Mouse (Mus musculus): Measurements from ENCODE around the gene Ncapg2. TPM values are rescaled to one million over a fixed set of nuclear protein-coding genes. Genes with fewer than 3 reads are reported as not detected.

Gene Ncapg2
- polyA plus RNA-seq, 1 experiment from 2014 or later = 37.2 TPM

DNA sequence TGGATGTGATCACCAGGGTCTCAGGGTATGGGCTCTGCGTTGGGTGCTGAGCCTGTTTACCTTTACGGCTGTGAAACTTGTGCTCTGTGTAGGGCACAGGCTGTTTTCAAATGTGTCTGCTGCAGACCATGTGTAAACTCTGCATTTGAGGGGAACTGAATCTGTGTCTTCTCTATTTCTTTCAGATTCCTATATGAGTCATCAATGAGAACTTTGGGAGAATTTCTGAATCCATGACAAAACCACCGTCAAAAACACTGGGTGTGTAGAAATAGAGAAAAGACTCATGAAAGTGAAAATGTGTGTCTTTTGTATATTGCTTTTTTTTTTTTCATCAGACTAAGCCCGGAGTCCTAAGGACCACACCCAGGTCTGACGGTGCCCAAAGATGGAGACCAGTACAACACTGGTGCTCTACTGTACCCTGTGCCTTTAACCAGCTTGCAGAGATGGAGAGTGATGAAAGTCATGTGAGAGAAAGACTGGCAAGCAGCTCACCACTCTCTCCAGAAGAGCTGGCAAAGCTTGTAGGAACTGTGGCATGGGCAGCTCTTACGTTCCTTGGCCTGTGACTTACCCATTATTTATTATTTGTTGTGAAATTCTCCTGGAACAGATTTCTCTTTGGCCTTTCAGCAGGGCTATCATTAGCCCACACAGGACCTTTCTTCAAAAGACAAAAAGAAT, 55.3 kb downstream of the Ncapg2 start:
- Histone ChIP-seq H3K9me3 (replicated peaks) (no peaks in the 10 kb centered on the region), H3K4me2 (no peak overlapping the region), H3K4me3 (replicated peaks) (no peak overlapping the region), H3K27ac (no peak overlapping the region), H3K9ac (no peak overlapping the region), H3K36me3 (peaks cover 53% of the 10 kb centered on the region), H3K4me1 (no peaks in the 10 kb centered on the region), H3K27me3 (no peaks in the 10 kb centered on the region)
- no peak for ATAC-seq (replicated peaks; ENCODE audit: low FRiP score)
- WGBS = 92% methylated on average over 6 of the region's 6 CpGs

DNA sequence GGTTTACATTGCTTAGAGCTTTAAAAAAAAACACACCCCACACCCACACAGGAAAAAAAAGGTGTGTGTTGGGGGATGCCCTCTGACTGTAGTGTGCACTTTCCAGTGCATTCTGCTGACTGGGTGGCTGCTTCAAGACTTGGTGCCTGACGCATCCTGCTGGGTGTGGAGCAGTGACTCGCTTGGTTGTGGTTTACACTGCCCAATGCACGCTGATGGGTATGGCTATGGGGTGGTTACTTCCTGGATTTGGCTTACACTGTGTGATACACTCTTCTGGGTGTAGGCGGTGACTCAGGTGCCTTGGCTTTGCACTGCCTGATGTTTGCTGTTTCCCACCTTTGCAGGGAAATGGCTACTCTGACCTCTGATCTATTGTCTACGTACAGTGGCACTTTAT, 61.8 kb downstream of the Ncapg2 start:
- Histone ChIP-seq H3K4me2 (no peak overlapping the region), H3K27me3 (no peaks in the 10 kb centered on the region), H3K4me1 (no peaks in the 10 kb centered on the region), H3K9ac (no peak overlapping the region), H3K36me3 (peaks cover 15% of the 10 kb centered on the region), H3K4me3 (replicated peaks) (no peak overlapping the region), H3K9me3 (replicated peaks) (no peaks in the 10 kb centered on the region), H3K27ac (no peak overlapping the region)
- no peak for ATAC-seq (replicated peaks; ENCODE audit: low FRiP score)
- WGBS = 94% methylated on average over 5 of the region's 5 CpGs

GRCm38 (mm10) chr12:116468348-116468747, 63.1 kb downstream of the Ncapg2 start:
- H3K4me2 ChIP-seq = no peak overlapping the region
- H3K9me3 ChIP-seq (replicated peaks) = no peaks in the 10 kb centered on the region
- H3K36me3 ChIP-seq = peaks cover 15% of the 10 kb centered on the region
- no peak overlapping the region for H3K9ac ChIP-seq
- no peaks in the 10 kb centered on the region for H3K27me3 ChIP-seq
- no peaks in the 10 kb centered on the region for H3K4me1 ChIP-seq
- WGBS = 89% methylated on average over 1 of the region's 1 CpGs
- H3K27ac ChIP-seq = no peak overlapping the region
- no peak for ATAC-seq (replicated peaks; ENCODE audit: low FRiP score)
- no peak overlapping the region for H3K4me3 ChIP-seq (replicated peaks)

DNA sequence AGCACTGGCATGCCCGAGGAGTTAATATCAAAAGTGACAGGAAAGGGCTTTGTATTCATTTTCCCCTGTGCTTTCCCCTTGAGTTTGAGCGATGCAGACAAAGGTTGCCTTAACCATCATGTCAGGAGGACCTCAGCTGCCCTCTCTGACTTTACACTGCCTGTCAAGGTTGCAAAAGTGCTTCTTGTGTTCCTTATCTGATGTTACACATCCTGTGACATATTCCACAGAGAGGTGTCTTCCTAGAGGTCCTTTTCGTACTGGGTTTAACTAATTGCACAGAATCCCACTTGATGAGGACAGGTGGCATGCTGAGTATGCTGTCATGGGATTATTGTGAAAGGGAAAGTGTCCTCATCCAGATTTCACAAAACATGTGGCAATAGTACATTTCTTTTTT, 63.9 kb downstream of the Ncapg2 start:
- H3K9me3 ChIP-seq (replicated peaks) = no peaks in the 10 kb centered on the region
- 92% methylated on average over 3 of the region's 3 CpGs for WGBS
- no peak overlapping the region for H3K27ac ChIP-seq
- no peak overlapping the region for H3K4me2 ChIP-seq
- no peak overlapping the region for H3K4me3 ChIP-seq (replicated peaks)
- peaks cover 11% of the 10 kb centered on the region; the same call in 1 of the 2 replicates for H3K36me3 ChIP-seq
- no peak for ATAC-seq (replicated peaks; ENCODE audit: low FRiP score)
- H3K4me1 ChIP-seq = no peaks in the 10 kb centered on the region
- no peaks in the 10 kb centered on the region for H3K27me3 ChIP-seq
- no peak overlapping the region for H3K9ac ChIP-seq

DNA sequence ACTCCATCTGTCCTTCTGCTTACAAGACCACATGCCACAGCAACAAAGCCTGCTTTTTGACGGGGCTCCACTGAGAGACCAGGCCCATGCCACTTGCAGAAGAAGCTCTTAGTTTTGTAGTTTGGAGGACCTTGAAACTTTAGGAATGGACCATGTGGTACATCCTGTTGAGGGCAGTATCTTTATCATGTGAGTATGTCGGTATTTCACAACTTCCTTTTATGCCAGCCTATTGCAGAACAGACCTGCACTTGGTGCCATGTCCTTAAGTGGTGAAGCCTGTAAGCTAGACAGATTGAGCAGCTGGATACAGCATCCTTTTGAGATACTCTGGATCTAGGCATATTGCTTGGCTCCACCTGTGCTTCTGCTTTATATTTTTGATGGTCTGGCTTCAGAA, 68.1 kb downstream of the Ncapg2 start:
- WGBS = 82% methylated on average over 2 of the region's 2 CpGs
- no peak overlapping the region for H3K4me2 ChIP-seq
- H3K4me3 ChIP-seq (replicated peaks) = no peak overlapping the region
- no peak for ATAC-seq (replicated peaks; ENCODE audit: low FRiP score)
- H3K27me3 ChIP-seq = no peaks in the 10 kb centered on the region
- no peak overlapping the region for H3K27ac ChIP-seq
- no peak overlapping the region for H3K9ac ChIP-seq
- no peaks in the 10 kb centered on the region for H3K9me3 ChIP-seq (replicated peaks)
- no peaks in the 10 kb centered on the region for H3K4me1 ChIP-seq
- no peaks in the 10 kb centered on the region for H3K36me3 ChIP-seq

DNA sequence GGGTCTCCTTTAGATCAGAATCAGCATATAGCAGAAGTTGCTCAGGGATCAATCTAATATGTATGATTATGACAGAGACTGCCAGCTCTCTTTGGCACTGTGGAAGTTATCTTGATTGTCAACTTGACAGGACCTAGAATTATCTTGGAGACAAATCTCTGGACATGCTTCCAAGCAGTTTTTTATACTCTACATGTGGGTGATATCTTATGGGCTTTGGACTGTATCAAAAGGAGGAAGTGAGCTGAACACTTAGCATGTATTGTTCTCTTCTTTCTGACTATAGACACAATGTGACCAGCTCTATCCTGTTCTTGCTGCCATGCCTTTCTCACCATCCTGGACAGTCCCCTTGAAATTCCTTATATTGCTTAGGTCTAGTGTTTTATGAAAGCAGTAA, 68.6 kb downstream of the Ncapg2 start:
- Histone ChIP-seq H3K9ac (no peak overlapping the region), H3K27ac (no peak overlapping the region), H3K9me3 (replicated peaks) (no peaks in the 10 kb centered on the region), H3K4me3 (replicated peaks) (no peak overlapping the region), H3K36me3 (no peaks in the 10 kb centered on the region), H3K4me1 (no peaks in the 10 kb centered on the region), H3K27me3 (no peaks in the 10 kb centered on the region), H3K4me2 (no peak overlapping the region)
- ATAC-seq (replicated peaks; ENCODE audit: low FRiP score) = no peak

DNA sequence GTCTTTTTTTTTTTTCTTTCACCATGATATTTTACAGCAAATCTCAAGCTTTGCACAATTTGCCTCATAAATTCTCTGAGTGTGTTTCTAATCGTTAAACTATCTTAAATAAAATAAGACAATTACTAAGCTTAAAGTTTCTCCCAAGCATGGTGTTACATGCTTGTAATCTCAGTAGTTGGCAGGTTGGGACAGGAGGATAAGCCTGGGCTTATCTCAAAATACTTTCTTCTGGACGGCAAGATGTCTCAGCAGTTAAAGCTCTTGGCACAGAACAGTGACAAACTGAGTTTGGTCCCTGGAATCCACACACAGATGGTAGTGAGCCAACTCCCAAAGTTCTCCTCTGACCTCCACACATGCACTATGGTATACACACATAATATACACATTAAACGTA, 69.5 kb downstream of the Ncapg2 start:
- H3K27me3 ChIP-seq = no peaks in the 10 kb centered on the region
- no peak overlapping the region for H3K4me2 ChIP-seq
- H3K27ac ChIP-seq = no peak overlapping the region
- no peaks in the 10 kb centered on the region for H3K36me3 ChIP-seq
- no peak for ATAC-seq (replicated peaks; ENCODE audit: low FRiP score)
- WGBS = 77% methylated on average over 3 of the region's 3 CpGs
- H3K9ac ChIP-seq = no peak overlapping the region
- H3K4me3 ChIP-seq (replicated peaks) = no peak overlapping the region
- no peaks in the 10 kb centered on the region for H3K4me1 ChIP-seq
- H3K9me3 ChIP-seq (replicated peaks) = no peaks in the 10 kb centered on the region

GRCm38 (mm10) chr12:116478771-116479170, 73.6 kb downstream of the Ncapg2 start:
- Histone ChIP-seq H3K4me1 (no peaks in the 10 kb centered on the region), H3K4me2 (no peak overlapping the region), H3K4me3 (replicated peaks) (no peak overlapping the region), H3K27me3 (no peaks in the 10 kb centered on the region), H3K9ac (no peak overlapping the region), H3K36me3 (no peaks in the 10 kb centered on the region), H3K9me3 (replicated peaks) (no peaks in the 10 kb centered on the region), H3K27ac (no peak overlapping the region)
- no peak for ATAC-seq (replicated peaks; ENCODE audit: low FRiP score)
- WGBS = 71% methylated on average over 1 of the region's 1 CpGs

DNA sequence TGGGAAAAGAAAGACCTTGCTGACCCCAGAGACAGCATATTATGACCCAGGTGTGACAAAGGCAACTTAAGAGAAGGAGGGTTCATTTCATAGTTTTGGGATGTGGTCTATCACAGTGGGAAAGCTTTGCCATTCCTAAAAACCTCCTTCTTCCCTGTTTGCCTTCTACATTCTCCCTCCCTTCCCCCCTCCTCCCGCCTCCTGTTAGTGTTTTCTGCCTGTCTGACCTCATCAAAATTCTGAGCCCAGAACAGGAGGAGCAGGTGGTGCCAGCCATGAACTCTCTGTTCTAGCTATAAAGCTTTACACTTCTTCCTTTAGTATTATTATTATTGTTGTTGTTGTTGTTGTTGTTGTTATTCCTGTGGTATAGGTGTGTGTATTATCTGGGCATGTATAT, 76.7 kb downstream of the Ncapg2 start:
- Histone ChIP-seq H3K9me3 (replicated peaks) (no peaks in the 10 kb centered on the region), H3K27ac (no peak overlapping the region), H3K4me1 (peaks cover 13% of the 10 kb centered on the region), H3K36me3 (no peaks in the 10 kb centered on the region), H3K4me2 (no peak overlapping the region), H3K27me3 (peaks cover 16% of the 10 kb centered on the region), H3K9ac (no peak overlapping the region), H3K4me3 (replicated peaks) (no peak overlapping the region)
- ATAC-seq (replicated peaks; ENCODE audit: low FRiP score) = no peak
- WGBS = 73% methylated on average over 1 of the region's 1 CpGs

- ATAC-seq (replicated peaks; ENCODE audit: low FRiP score) = no peak
- H3K27ac ChIP-seq = no peak overlapping the region
- no peaks in the 10 kb centered on the region for H3K9me3 ChIP-seq (replicated peaks)
- H3K27me3 ChIP-seq = peaks cover 24% of the 10 kb centered on the region
- no peaks in the 10 kb centered on the region for H3K36me3 ChIP-seq
- peaks cover 13% of the 10 kb centered on the region for H3K4me1 ChIP-seq
- no peak overlapping the region for H3K4me2 ChIP-seq
- no peak overlapping the region for H3K9ac ChIP-seq
- 58% methylated on average over 2 of the region's 2 CpGs for WGBS
- no peak overlapping the region for H3K4me3 ChIP-seq (replicated peaks)
Observed at GRCm38 (mm10) chr12:116483581-116483980, 78.4 kb downstream of the Ncapg2 start.

- peaks cover 24% of the 10 kb centered on the region for H3K27me3 ChIP-seq
- no peak overlapping the region for H3K27ac ChIP-seq
- 78% methylated on average over 8 of the region's 8 CpGs for WGBS
- no peak overlapping the region for H3K4me3 ChIP-seq (replicated peaks)
- H3K36me3 ChIP-seq = no peaks in the 10 kb centered on the region
- no peak overlapping the region for H3K9ac ChIP-seq
- H3K9me3 ChIP-seq (replicated peaks) = no peaks in the 10 kb centered on the region
- peak overlapping the region; percentile 97 for H3K4me2 ChIP-seq
- peak; percentile 9; the same call in 1 of the 2 replicates for ATAC-seq (replicated peaks; ENCODE audit: low FRiP score)
- H3K4me1 ChIP-seq = peaks cover 13% of the 10 kb centered on the region
Observed at GRCm38 (mm10) chr12:116484991-116485390, 79.8 kb downstream of the Ncapg2 start.

DNA sequence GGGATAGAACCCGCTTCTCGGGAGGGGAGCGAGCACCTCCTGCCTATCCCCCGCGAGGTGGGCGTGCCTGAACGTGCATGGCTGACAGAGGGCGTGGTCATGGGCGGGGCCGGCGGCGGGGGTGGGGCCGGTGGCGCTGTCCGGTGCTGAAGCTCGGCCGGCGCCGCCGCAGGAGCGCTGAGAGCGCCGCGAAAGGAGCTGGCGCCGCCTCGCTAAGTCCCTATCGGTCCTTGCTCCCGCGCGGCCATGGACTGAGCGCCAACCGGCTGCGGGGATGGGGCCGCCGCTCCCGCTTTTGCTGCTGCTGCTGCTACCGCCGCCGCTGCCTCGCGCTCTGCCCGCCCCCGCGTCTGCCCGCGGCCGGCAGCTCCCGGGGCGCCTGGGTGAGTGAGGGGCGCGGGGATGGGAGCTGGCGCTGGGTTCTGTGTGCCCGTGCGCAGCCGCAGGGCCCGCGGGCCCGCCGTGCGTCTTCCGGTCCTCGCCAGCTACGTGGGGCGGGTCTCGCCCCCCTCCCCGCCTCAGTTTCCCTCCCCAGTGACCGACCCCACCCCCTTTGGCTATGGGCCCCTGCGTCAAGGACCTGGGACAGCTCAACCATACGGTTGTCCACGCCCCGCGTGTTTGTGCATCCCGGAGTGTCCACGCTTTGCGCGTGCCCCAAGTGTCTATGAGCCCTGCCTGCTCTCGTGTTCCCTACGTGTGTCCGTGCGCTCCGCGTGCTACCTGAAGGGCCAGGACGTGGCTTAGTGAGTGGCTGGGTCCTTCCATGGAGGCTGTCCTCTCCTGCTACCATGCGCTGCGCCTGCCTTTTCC, 80.6 kb downstream of the Ncapg2 start, which contains the start of gene Ptprn2:
Gene Ptprn2, plus strand, starts transcription at position 130 of the 813 bp plus-strand sequence.
- under 1% methylated on average over 68 of the region's 86 CpGs for WGBS
- H3K9me3 ChIP-seq (replicated peaks) = no peaks in the 10 kb centered on the region
- H3K9ac ChIP-seq = 0 out of 2 replicates have a peak within 1 kb of the TSS, but pooled peaks have one; percentile 27
- H3K4me3 ChIP-seq (replicated peaks) = peak within 1 kb of the TSS; percentile 55
- H3K27ac ChIP-seq = no peak within 1 kb of the TSS
- ATAC-seq (replicated peaks; ENCODE audit: low FRiP score) = peak; percentile 99
- no peaks in the 10 kb centered on the region for H3K36me3 ChIP-seq
- peak within 1 kb of the TSS; percentile 97 for H3K4me2 ChIP-seq
- H3K4me1 ChIP-seq = peaks cover 13% of the 10 kb centered on the region
- H3K27me3 ChIP-seq = peaks cover 24% of the 10 kb centered on the region
